Mouse (Mus musculus) stomach, adult 2 months (tissue): ENCODE results near the gene Ankrd42. TPM values are rescaled to one million over a fixed set of nuclear protein-coding genes. Genes with fewer than 3 reads are reported as not detected.

Experiments
- polyA plus RNA-seq: library from polyadenylated mRNA; depleted of rRNA; stranded (reverse); fragments of >200 nt; gene quantifications from 2 replicates; pipeline ENCODE4 v1.2.3, GENCODE M21; 2012; rRNA removed

Ankrd42 gene
- 0.08 and 0.10 TPM in 2 replicates for polyA plus RNA-seq

GRCm38 (mm10) chr7:92637021-92637625 lies at the start of gene Ankrd42:
Ankrd42 (minus strand) TSS chr7:92637142.

DNA sequence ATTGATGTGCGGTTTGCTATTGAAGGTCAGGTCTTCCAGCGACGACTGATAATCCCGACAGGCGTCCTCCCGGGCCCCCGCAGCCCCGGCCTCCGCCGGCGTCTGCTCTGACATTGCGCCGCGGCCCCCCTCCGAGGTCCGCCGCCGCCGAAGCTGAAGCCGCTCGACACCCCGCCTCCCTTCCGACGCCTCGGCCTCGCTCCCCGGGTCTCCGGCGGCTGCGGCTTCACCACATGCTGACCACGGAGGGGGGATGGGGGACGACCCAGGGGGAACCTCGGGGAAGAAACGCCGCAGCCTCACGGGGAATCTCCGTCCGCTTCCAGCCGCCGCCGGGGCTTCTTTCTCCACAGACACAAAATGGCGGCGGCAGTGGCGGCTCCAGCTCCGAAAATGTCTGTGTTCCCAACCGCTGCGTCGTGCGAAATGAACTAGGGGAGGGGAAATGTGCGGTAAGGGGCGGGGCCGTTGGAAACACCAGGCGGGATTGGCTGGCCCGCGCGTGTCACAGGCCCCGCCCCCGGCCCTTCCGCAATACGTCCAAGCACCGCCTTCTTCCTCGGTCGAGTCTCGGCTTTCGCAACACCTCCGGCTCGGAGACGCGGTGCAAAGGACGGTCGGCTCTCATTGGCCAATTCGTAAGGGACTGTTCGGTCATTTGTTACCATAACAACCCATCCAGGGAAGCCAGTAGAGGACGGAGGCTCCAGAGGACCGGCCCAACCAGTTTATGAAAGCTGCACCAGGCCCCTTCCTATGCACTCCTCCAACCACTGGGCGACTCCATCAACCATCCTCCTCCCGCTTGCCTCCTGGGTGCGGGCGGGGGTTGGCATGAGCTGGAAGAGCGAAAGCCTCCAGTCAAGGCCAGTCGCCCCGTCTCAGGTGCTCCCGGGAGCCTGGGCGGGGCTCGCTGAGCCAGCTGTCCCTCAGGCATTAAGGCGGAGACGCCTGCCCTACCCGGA lies 32.8 kb upstream of the Ankrd42 start, which contains the start of gene Pcf11:
Gene Pcf11 (minus strand): TSS at position 428 of the 965 bp plus-strand sequence.

DNA sequence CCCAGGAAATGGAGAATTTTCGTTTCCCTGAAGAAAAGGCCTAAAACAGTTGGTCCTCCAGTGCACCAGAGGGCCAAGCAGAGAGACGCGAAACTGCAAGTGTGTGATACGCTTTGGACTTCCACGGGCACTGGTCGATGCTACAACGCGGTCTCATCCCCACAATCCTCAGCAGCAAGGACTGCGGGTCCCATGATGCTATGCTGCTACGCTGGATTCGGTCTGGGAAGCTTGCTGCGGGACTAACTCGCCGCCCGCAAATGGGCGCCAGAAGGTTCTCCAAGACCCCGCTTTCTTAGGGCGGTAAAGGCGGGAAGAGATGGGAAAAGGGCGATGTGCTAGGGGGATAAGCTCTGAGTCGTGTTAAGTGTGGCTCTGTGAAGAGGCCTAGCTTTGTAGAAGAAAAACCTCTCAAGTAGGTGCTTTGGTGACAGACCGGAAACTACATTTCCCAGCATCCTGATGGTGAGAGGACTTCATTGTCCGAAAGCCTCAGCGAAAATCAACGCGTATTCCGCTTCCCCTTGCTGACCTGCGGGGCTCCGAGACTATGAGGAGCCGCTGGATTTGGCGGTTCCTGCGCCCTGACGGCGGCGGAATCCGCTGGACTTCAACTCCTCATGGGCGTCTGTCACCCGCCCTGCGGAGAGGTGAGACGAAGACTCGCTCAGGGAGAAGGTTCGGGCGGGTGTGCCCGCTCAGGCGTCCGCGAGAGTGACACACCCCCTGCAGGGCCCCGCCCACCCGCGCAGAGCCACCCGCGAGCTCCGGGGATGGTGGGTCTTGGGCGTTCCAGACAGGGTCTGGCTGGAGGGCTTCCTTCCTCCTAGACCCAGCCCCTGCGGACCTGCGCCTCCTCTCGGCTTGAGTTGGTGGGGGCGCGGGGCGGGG lies 75.7 kb downstream of the Ankrd42 start, which contains the start of gene Ccdc90b:
Gene Ccdc90b (plus strand): TSS at position 164 of the 891 bp plus-strand sequence.

Other genes starting within 250 kb of the Ankrd42 start
- gene Ccdc90b, start 76.0 kb downstream of the Ankrd42 start, polyA plus RNA-seq, result 0.65 and 1.1 TPM in 2 replicates
- gene Pcf11, start 32.8 kb upstream of the Ankrd42 start, polyA plus RNA-seq, result 8.2 and 8.9 TPM in 2 replicates
- 0.12 and 0.50 TPM in 2 replicates for gene Rab30, start 104.5 kb upstream of the Ankrd42 start, polyA plus RNA-seq
- gene Ddias, start 237.1 kb upstream of the Ankrd42 start, polyA plus RNA-seq, result 0.01 TPM in 1 of 2 replicates, not detected in the other
- 7.3 and 8.3 TPM in 2 replicates for gene Prcp, start 237.3 kb upstream of the Ankrd42 start, polyA plus RNA-seq